Mouse (Mus musculus) ES-Bruce4 (cell line): ENCODE data around the gene Sec1. TPM values are rescaled to one million over a fixed set of nuclear protein-coding genes. Genes with fewer than 3 reads are reported as not detected.

Experiments used
- H3K27ac ChIP-seq: 2 replicates; pipeline ENCODE4 v1.5.1; 2012; ENCODE audit warnings: low read length, inconsistent platforms; ENCODE audit not compliant: insufficient read depth
- H3K27me3 ChIP-seq: 2 replicates; pipeline ENCODE4 v1.6.1; 2012; ENCODE audit warnings: mild to moderate bottlenecking, low read length, inconsistent platforms; ENCODE audit not compliant: control insufficient read depth, poor library complexity, insufficient read depth, severe bottlenecking
- H3K36me3 ChIP-seq: 2 replicates; pipeline ENCODE4 v1.6.1; 2012; ENCODE audit warnings: inconsistent platforms, mild to moderate bottlenecking, low read length, moderate library complexity; ENCODE audit not compliant: control insufficient read depth, poor library complexity, insufficient read depth, severe bottlenecking
- H3K4me1 ChIP-seq: one replicate; pipeline ENCODE4 v1.8.1; 2011; ENCODE audit warnings: low read length; ENCODE audit not compliant: control insufficient read depth, insufficient read depth
- H3K4me3 ChIP-seq: 2 replicates; pipeline ENCODE4 v1.5.1; 2011; ENCODE audit warnings: low read depth, mild to moderate bottlenecking, low read length
- H3K9ac ChIP-seq: 2 replicates; pipeline ENCODE4 v1.6.1; 2012; ENCODE audit warnings: low read depth, mild to moderate bottlenecking, inconsistent platforms; ENCODE audit not compliant: poor library complexity, severe bottlenecking
- H3K9me3 ChIP-seq: replicated peaks from 2 replicates; pipeline ENCODE4 v1.6.1; 2012; ENCODE audit warnings: mild to moderate bottlenecking, low read length, inconsistent platforms; ENCODE audit not compliant: control insufficient read depth, poor library complexity, insufficient read depth, severe bottlenecking
- CTCF ChIP-seq: IDR thresholded peaks from one replicate; pipeline ENCODE4 v1.8.1; 2011; ENCODE audit warnings: low read depth, low read length
- EP300 ChIP-seq: IDR thresholded peaks from 2 replicates; pipeline ENCODE4 v1.6.1; 2011; ENCODE audit warnings: low read depth, low read length; ENCODE audit not compliant: insufficient read depth
- POLR2A ChIP-seq: IDR thresholded peaks from one replicate; pipeline ENCODE4 v1.8.1; 2011; ENCODE audit warnings: low read length; ENCODE audit not compliant: insufficient read depth
- polyA plus RNA-seq: library from polyadenylated mRNA; stranded (reverse); fragments of >200 nt; gene quantifications from 2 replicates; pipeline ENCODE4 v1.2.4, GENCODE M21; 2011; ENCODE audit warnings: low read depth; ENCODE audit not compliant: missing spikeins, insufficient read depth, insufficient read length

The Sec1 gene
- polyA plus RNA-seq, 1 experiment, result 1.4 TPM

DNA sequence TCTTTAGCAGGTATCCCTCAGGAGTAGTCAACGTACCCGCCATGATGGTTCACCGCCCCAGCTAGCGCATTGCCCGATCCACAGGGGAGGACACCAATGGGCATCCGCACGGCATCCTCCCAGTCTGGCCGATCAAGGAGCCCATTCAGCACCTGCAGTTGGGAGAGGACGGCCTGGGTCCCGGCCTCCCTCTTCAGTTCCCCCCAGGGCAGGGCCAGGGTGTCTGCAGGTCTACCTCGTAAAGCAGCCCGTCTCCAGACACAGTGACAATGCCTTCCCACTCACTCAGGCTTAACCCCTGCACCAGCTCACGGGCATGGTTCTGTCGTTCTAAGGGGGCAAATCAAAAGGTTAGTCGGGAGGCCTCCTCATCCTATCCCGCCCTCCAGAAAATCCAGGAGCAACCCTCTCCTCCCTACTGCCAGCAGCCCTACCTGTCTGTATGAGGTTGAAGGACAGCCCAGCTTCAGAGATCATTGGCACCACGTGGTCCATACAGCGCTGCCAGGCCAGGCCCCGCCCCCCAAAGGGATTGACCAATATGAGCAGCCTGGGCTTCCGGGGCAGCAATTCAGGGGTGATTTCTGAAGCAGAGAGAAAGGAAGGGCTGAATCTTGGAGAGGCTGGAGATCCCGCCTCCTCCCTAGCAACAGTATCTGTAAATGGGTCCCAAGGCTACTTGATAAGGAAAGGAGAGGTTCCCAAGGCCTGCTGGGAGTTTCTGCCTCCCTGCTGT lies 18.0 kb upstream of the Sec1 start:
- H3K27ac ChIP-seq, result no peak overlapping the region
- peaks cover 10% of the 10 kb centered on the region for H3K4me1 ChIP-seq
- no peaks in the 10 kb centered on the region for H3K9me3 ChIP-seq
- H3K27me3 ChIP-seq, result no peaks in the 10 kb centered on the region
- no peak overlapping the region for H3K9ac ChIP-seq
- no peak for TF ChIP-seq EP300
- no peak for TF ChIP-seq POLR2A
- no peak for TF ChIP-seq CTCF
- no peak overlapping the region for H3K4me3 ChIP-seq
- H3K36me3 ChIP-seq, result peaks cover 6% of the 10 kb centered on the region; the same call in 1 of the 2 replicates

- Histone ChIP-seq H3K27me3 (no peaks in the 10 kb centered on the region), H3K9me3 (no peaks in the 10 kb centered on the region), H3K4me1 (peaks cover 10% of the 10 kb centered on the region), H3K4me3 (no peak overlapping the region), H3K36me3 (peaks cover 6% of the 10 kb centered on the region; the same call in 1 of the 2 replicates), H3K27ac (no peak overlapping the region), H3K9ac (no peak overlapping the region)
- TF ChIP-seq CTCF, result no peak
- TF ChIP-seq EP300, result no peak
- no peak for TF ChIP-seq POLR2A
Observed at GRCm38 (mm10) chr7:45711316-45712021, 17.3 kb upstream of the Sec1 start.

DNA sequence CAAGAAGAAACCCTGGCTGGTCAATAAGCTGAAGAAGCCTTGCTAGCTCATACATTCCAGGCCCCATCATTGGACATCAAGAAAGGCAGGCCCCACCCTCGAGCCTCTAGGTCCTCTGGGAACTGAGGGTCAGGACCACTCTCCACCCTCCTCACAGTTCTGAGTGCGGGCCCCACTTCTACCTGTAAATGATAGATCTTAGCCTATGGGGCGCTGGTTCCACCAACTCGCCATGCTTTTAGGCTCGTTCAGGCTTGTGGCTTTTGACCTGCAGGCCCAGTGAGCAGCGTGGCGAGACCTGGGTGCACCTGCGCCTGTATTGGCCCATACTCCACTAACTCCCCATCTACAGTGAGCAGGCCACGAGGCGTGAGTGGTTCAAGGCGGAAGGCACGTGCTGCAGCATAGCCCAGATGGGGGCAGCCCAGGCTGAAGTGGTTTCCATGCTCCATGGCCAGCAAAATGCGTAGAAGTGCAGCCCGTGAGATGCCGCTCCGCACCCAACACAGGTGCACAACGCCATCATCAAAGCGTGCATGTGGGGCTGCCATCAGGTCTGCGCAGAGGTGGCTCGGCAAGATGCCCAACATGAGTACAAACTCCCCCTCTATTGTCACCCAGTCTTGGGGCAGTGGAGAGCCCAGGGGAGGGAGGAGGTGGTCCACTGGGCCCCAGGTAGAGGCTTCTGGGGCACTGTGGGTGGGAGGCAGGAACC lies 16.4 kb upstream of the Sec1 start:
- H3K9me3 ChIP-seq, result no peaks in the 10 kb centered on the region

GRCm38 (mm10) chr7:45709677-45710355 lies 15.6 kb upstream of the Sec1 start:
- Histone ChIP-seq H3K27me3 (no peaks in the 10 kb centered on the region), H3K9me3 (no peaks in the 10 kb centered on the region), H3K4me3 (no peak overlapping the region), H3K9ac (no peak overlapping the region), H3K4me1 (peaks cover 10% of the 10 kb centered on the region), H3K27ac (0 out of 2 replicates have a peak overlapping the region, but pooled peaks have one; percentile 0), H3K36me3 (peaks cover 6% of the 10 kb centered on the region; the same call in 1 of the 2 replicates)
- no peak for TF ChIP-seq CTCF

More for the DNA sequence above, 16.4 kb upstream of the Sec1 start:
- H3K9ac ChIP-seq, result no peak overlapping the region
- H3K4me1 ChIP-seq, result peaks cover 10% of the 10 kb centered on the region
- no peak for TF ChIP-seq POLR2A
- no peak for TF ChIP-seq EP300
- TF ChIP-seq CTCF, result no peak
- peaks cover 6% of the 10 kb centered on the region; the same call in 1 of the 2 replicates for H3K36me3 ChIP-seq
- H3K4me3 ChIP-seq, result no peak overlapping the region
- H3K27ac ChIP-seq, result no peak overlapping the region
- H3K27me3 ChIP-seq, result no peaks in the 10 kb centered on the region

DNA sequence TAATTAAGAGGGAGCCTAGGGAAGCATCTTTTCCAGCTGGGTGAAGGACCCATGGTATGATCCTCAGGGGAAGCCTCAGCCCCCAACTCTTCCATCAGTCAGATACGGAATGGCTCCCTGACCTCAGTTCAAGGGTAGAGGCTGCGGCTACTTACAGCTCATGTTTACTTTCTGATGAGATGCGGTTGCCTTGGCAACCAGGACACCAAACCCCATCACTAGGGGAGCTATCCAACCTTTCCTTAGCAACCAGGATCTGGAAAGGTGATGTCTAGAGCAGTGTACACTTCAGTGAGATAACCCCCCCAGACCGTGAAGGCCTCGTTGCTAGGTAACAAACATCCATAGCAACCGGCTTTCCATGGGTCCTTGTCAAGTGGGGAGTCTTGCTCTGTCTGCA lies 14.8 kb upstream of the Sec1 start:
- H3K36me3 ChIP-seq, result peaks cover 6% of the 10 kb centered on the region; the same call in 1 of the 2 replicates
- no peaks in the 10 kb centered on the region for H3K9me3 ChIP-seq
- H3K9ac ChIP-seq, result no peak overlapping the region
- no peaks in the 10 kb centered on the region for H3K27me3 ChIP-seq
- peaks cover 10% of the 10 kb centered on the region for H3K4me1 ChIP-seq
- TF ChIP-seq POLR2A (no peak), CTCF (no peak), EP300 (no peak)
- no peak overlapping the region for H3K27ac ChIP-seq
- H3K4me3 ChIP-seq, result no peak overlapping the region
